Mouse (Mus musculus): ENCODE measurements at regions not wholly inside any gene's neighbourhood (a gene's known extent, or its start where the extent isn't known, plus 50 kb on each side); places are given as distances from the start of the nearest gene placed in this dataset.

DNA sequence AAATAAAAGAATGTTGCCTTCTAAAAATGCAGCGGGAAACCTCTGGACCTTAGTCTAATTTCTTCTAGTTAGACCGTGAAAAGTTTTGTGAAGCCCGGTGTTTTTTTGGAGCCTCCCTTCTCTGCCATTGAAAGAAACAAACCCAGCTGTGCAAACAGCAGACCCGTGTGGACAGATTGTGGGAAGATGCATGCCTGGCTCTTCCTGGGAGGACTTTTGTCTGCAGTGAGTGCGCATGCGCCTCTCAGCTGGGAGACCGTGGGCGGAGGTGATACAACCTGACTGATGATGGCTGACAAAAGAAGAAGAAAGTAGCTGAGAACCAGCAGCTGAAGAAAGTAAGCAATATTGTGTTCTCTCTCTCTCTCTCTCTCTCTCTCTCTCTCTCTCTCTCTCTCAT is 55.4 kb downstream of the Hoxa1 start:
- Histone ChIP-seq H3K9me3 (replicated peaks; ENCODE audit: insufficient read depth, low read length) (no peaks in the 10 kb centered on the region), H3K27ac (ENCODE audit: control insufficient read depth, low read depth, low read length) (no peak overlapping the region), H3K27me3 (ENCODE audit: control insufficient read depth in 1 of 2, insufficient read depth in 2 of 2, low read length in 2 of 2) (no peaks in the 10 kb centered on the region; a peak in 1 of 4 replicates), H3K4me1 (ENCODE audit: control insufficient read depth in 1 of 2, insufficient read depth in 2 of 2, low read length in 2 of 2) (no peaks in the 10 kb centered on the region), H3K36me3 (ENCODE audit: control insufficient read depth in 1 of 2, insufficient read depth in 2 of 2, low read length in 2 of 2) (no peaks in the 10 kb centered on the region), H3K4me3 (ENCODE audit: control insufficient read depth in 1 of 2, insufficient read depth in 1 of 2, low read depth in 2 of 2, low read length in 2 of 2) (no peak overlapping the region), H3K79me2 (ENCODE audit: control insufficient read depth, insufficient read depth, low read length, poor library complexity) (no peaks in the 10 kb centered on the region), H3K9ac (ENCODE audit: control insufficient read depth, low read depth, low read length, poor library complexity, severe bottlenecking) (no peak overlapping the region)
- TF ChIP-seq SIN3A (IDR thresholded peaks at IDR 0.05; ENCODE audit: low read length) (no peak), ZMIZ1 (IDR thresholded peaks at IDR 0.05; ENCODE audit: low read depth, low read length) (no peak), POLR2AphosphoS2 (IDR thresholded peaks at IDR 0.05; ENCODE audit: low read length) (no peak), MAZ (IDR thresholded peaks at IDR 0.05; ENCODE audit: low read depth, low read length) (no peak), POLR2A (IDR thresholded peaks at IDR 0.05; ENCODE audit: control insufficient read depth in 1 of 2, insufficient read depth in 1 of 2, low read depth in 1 of 2, low read length in 2 of 2, poor library complexity in 1 of 2) (no peak), USF2 (IDR thresholded peaks at IDR 0.05; ENCODE audit: borderline replicate concordance in 1 of 2, insufficient read depth in 1 of 2, low read depth in 1 of 2, low read length in 2 of 2) (no peak), GABPA (IDR thresholded peaks at IDR 0.05; ENCODE audit: low read depth, low read length) (no peak), RAD21 (IDR thresholded peaks at IDR 0.05; ENCODE audit: low read depth, low read length) (no peak), TCF12 (IDR thresholded peaks at IDR 0.05; ENCODE audit: low read depth, low read length) (no peak), ELF1 (IDR thresholded peaks at IDR 0.05; ENCODE audit: low read depth, low read length) (no peak), ETS1 (IDR thresholded peaks at IDR 0.05; ENCODE audit: low read depth, low read length) (no peak), E2F4 (IDR thresholded peaks at IDR 0.05; ENCODE audit: borderline replicate concordance, low read depth, low read length) (no peak), MXI1 (IDR thresholded peaks at IDR 0.05; ENCODE audit: low read depth, low read length) (no peak)
- no peak for DNase-seq (ENCODE audit: low read depth, low spot score)

DNA sequence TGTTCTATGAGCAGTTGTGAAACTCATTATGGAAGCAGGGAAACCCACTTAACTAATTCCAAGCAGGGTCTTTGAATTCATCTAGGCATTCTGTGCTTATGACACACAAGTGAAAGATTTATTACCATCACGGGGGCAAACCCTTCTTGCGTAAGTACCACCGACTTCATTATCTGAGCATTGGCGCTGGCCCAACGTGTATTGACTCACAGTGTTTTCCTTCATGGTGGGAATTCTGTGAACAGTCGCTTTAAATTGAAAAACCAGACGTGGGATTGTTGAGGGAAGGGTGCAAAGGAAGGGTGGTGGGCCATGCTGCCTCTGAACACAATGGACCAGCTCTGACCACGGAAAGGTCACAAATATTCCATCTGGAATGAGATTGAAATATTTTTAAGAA is 55.9 kb downstream of the Hoxa1 start:
- Histone ChIP-seq H3K27ac (ENCODE audit: control insufficient read depth, low read depth, low read length) (no peak overlapping the region), H3K9ac (ENCODE audit: control insufficient read depth, low read depth, low read length, poor library complexity, severe bottlenecking) (no peak overlapping the region), H3K36me3 (ENCODE audit: control insufficient read depth in 1 of 2, insufficient read depth in 2 of 2, low read length in 2 of 2) (no peaks in the 10 kb centered on the region), H3K4me3 (ENCODE audit: control insufficient read depth in 1 of 2, insufficient read depth in 1 of 2, low read depth in 2 of 2, low read length in 2 of 2) (no peak overlapping the region), H3K27me3 (ENCODE audit: control insufficient read depth in 1 of 2, insufficient read depth in 2 of 2, low read length in 2 of 2) (no peaks in the 10 kb centered on the region), H3K9me3 (replicated peaks; ENCODE audit: insufficient read depth, low read length) (no peaks in the 10 kb centered on the region), H3K4me1 (ENCODE audit: control insufficient read depth in 1 of 2, insufficient read depth in 2 of 2, low read length in 2 of 2) (no peaks in the 10 kb centered on the region), H3K79me2 (ENCODE audit: control insufficient read depth, insufficient read depth, low read length, poor library complexity) (no peaks in the 10 kb centered on the region)
- DNase-seq (ENCODE audit: low read depth, low spot score): no peak
- TF ChIP-seq RAD21 (IDR thresholded peaks at IDR 0.05; ENCODE audit: low read depth, low read length) (no peak), SIN3A (IDR thresholded peaks at IDR 0.05; ENCODE audit: low read length) (no peak), ETS1 (IDR thresholded peaks at IDR 0.05; ENCODE audit: low read depth, low read length) (no peak), SMC3 (IDR thresholded peaks at IDR 0.05; ENCODE audit: low read depth, low read length) (no peak), POLR2A (IDR thresholded peaks at IDR 0.05; ENCODE audit: control insufficient read depth in 1 of 2, insufficient read depth in 1 of 2, low read depth in 1 of 2, low read length in 2 of 2, poor library complexity in 1 of 2) (no peak), ZC3H11A (IDR thresholded peaks at IDR 0.05; ENCODE audit: low read depth, low read length) (no peak), MYC (IDR thresholded peaks at IDR 0.05; ENCODE audit: low read depth, low read length) (no peak), BHLHE40 (IDR thresholded peaks at IDR 0.05; ENCODE audit: borderline replicate concordance, low read depth, low read length) (no peak), NRF1 (IDR thresholded peaks at IDR 0.05; ENCODE audit: insufficient read depth, low read depth, low read length, poor library complexity, severe bottlenecking) (no peak), KAT2A (conservative IDR thresholded peaks at IDR 0.05; ENCODE audit: low read depth, low read length) (no peak), CHD1 (IDR thresholded peaks at IDR 0.05; ENCODE audit: low read depth, low read length) (no peak), POLR2AphosphoS5 (IDR thresholded peaks at IDR 0.05; ENCODE audit: borderline replicate concordance, low read depth, low read length) (no peak), ZKSCAN1 (IDR thresholded peaks at IDR 0.05; ENCODE audit: low read depth, low read length) (no peak), E2F4 (IDR thresholded peaks at IDR 0.05; ENCODE audit: borderline replicate concordance, low read depth, low read length) (no peak), JUND (IDR thresholded peaks at IDR 0.05; ENCODE audit: low read depth, low read length) (no peak), TAL1 (IDR thresholded peaks at IDR 0.05; ENCODE audit: low read length) (no peak), MYB (IDR thresholded peaks at IDR 0.05; ENCODE audit: low read depth, low read length) (no peak), GATA1 (IDR thresholded peaks at IDR 0.05; ENCODE audit: low read depth, low read length) (no peak), MEF2A (IDR thresholded peaks at IDR 0.05; ENCODE audit: extremely low read depth, insufficient replicate concordance, low read depth, low read length, poor library complexity, severe bottlenecking) (no peak), MAZ (IDR thresholded peaks at IDR 0.05; ENCODE audit: low read depth, low read length) (no peak)

Measured in MEL (cell line).